Mouse (Mus musculus) small intestine, adult 2 months (tissue): Measurements from ENCODE around the gene Noct. TPM values are rescaled to one million over a fixed set of nuclear protein-coding genes. Genes with fewer than 3 reads are reported as not detected.

ENCODE experiments used
- H3K27ac ChIP-seq: fragments of 200-500 bp; 2 replicates; pipeline ENCODE4 v1.5.1; 2012; ENCODE audit warnings: low read depth, low read length, control low read depth, inconsistent platforms; ENCODE audit not compliant: insufficient read depth
- H3K27me3 ChIP-seq: fragments of 200-500 bp; 2 replicates; pipeline ENCODE4 v1.6.1; 2012; ENCODE audit warnings: mild to moderate bottlenecking, moderate library complexity, low read length, inconsistent platforms; ENCODE audit not compliant: control insufficient read depth, insufficient read depth
- H3K36me3 ChIP-seq: fragments of 200-500 bp; 2 replicates; pipeline ENCODE4 v1.6.1; 2012; ENCODE audit warnings: mild to moderate bottlenecking, low read length, control low read depth, inconsistent platforms; ENCODE audit not compliant: control insufficient read depth, insufficient read depth
- H3K4me1 ChIP-seq: fragments of 200-500 bp; 2 replicates; pipeline ENCODE4 v1.6.1; 2012; ENCODE audit warnings: low read length, inconsistent platforms, mixed read lengths; ENCODE audit not compliant: control insufficient read depth, insufficient read depth, insufficient read length
- H3K4me3 ChIP-seq: fragments of 200-500 bp; 2 replicates; pipeline ENCODE4 v1.5.1; 2012; ENCODE audit warnings: low read depth, mild to moderate bottlenecking, control low read depth, inconsistent platforms, low read length, moderate library complexity
- CTCF ChIP-seq: fragments of 200-500 bp; IDR thresholded peaks from 2 replicates; pipeline ENCODE4 v1.5.1; 2012; ENCODE audit warnings: low read depth, mild to moderate bottlenecking, control low read depth, inconsistent platforms, low read length, moderate library complexity, mixed read lengths; ENCODE audit not compliant: insufficient replicate concordance, insufficient read length; ENCODE audit errors: extremely low read depth
- POLR2A ChIP-seq: fragments of 200-500 bp; IDR thresholded peaks from 2 replicates; pipeline ENCODE4 v1.6.1; 2012; ENCODE audit warnings: low read depth, mild to moderate bottlenecking, control low read depth, inconsistent platforms, low read length, moderate library complexity
- WGBS: fragments of 180-500 bp; shearing (Covaris S2); methylation state at CpG from one replicate; pipeline ENCODE4 v1.1.7; 2018; 5-methylcytosine and 5-hydroxymethylcytosine counted together
- polyA plus RNA-seq: library from polyadenylated mRNA; depleted of rRNA; stranded (reverse); fragments of >200 nt; gene quantifications from 2 replicates; pipeline ENCODE4 v1.2.3, GENCODE M21; 2012; rRNA removed

Gene Noct
- polyA plus RNA-seq, 1 experiment, result 56.2 TPM

DNA sequence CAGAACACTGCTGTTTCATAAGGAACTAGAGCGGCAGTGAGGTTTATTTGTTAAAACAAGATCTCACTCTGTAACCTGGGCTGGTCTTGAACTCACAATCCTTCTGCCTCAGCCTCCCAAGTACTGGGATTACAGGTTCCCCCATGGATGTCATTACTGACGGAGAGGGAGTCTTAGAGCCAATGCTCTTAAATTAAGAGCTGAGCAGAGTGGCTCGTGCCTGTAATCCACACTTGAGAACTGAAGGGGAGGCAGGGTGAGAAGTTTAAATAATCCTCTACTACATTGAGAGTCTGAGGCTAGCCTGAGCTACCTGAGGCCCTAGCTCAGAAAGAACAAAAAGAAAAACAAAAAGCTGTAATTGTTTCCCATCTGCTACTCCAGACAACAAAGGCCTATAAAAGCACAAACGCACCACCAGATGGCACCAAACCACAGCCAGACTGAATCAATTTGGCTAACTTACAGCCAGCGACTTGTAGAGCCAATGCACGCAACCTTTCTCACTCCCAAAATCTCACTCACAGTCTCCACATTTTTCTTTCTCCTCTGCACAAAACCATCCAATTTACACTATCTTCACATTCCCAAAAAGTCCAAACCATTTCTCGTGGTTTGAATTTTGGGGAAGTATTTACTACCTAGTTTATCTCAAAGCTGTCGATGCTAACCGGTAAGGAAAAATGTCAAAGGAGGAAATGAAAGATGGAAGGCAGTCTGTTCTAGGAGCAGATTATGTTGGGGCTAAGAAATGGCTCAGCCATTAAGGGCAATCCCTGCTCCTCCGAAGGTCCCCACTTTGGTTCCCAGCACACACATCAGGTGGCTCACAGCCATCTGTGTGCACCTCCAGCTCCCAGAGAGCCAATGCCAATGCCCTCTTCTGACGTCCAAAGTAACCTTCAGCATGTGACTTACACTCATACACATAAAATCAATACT, 64.9 kb downstream of the Noct start:
- Histone ChIP-seq H3K27ac (no peak overlapping the region), H3K4me3 (no peak overlapping the region), H3K4me1 (no peaks in the 10 kb centered on the region), H3K36me3 (peaks cover 8% of the 10 kb centered on the region; the same call in 1 of the 2 replicates), H3K27me3 (no peaks in the 10 kb centered on the region)
- 46% methylated on average over 11 of the region's 11 CpGs for WGBS
- TF ChIP-seq POLR2A, result no peak
- TF ChIP-seq CTCF, result peak; percentile 57; the same call in 1 of the 2 replicates

DNA sequence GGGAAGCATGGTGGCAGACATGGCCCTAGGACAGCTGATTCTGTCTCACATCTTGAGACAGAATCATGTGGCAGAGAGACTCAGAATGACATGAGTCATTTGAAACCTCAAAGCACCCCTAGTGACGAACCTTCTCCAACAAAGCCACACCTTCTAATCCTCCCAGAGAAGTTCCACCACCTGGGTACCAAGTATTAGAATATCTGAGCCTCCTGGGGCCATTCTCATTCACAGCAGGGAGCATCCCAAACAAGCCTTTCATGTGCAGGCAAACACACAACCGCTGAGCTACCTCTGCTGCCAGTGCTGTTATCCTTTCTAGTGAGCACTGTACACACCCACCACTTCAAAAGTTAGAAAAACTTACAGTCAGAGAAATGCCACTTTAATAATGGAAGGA, 70.0 kb downstream of the Noct start:
- no peaks in the 10 kb centered on the region for H3K4me1 ChIP-seq
- H3K27ac ChIP-seq, result no peak overlapping the region
- TF ChIP-seq POLR2A (no peak), CTCF (no peak)
- H3K4me3 ChIP-seq, result no peak overlapping the region
- H3K27me3 ChIP-seq, result no peaks in the 10 kb centered on the region
- H3K36me3 ChIP-seq, result peaks cover 4% of the 10 kb centered on the region; the same call in 1 of the 2 replicates
- 69% methylated on average over 2 of the region's 2 CpGs for WGBS

DNA sequence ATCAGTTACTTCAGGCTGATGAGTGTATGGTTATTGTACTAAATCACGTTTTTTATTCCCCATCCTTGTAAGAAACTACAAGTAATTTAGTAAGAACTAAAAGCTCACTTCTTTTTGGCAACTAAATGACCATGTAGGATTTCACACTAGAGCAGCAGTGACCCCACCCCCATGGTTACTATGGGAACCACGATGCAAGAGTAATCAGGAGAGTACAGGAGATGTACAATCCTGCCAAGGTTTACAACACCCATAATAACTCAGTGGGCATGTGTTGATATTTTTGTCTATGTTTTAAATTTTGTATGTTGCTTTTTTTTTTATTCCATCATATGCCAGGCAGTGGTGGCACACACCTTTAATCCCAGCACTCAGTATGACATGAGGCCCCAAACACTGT, 71.0 kb downstream of the Noct start:
- WGBS, result 58% methylated on average over 2 of the region's 2 CpGs
- no peak for TF ChIP-seq CTCF
- no peak for TF ChIP-seq POLR2A

DNA sequence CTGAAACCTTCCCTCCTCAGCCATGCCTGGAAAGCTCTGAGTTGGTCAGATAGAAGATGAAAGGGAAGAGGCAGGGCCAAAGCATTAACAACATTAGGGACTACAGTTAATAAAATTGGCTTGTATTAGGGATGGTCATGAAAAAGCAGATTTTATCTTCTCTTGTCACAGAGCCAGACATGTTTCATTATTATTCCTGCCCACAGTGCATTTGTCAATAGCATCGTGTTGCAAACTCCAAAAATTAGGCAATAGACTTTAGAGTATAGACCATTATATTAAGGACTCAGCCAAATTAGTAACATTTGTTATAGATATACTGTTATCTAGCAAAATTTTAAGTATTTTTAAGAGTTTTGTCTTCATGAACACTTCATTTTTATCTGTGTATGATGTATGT, 72.5 kb downstream of the Noct start:
- 62% methylated on average over 1 of the region's 1 CpGs for whole genome bisulfite sequencing
- Histone ChIP-seq H3K27me3 (no peaks in the 10 kb centered on the region), H3K4me3 (no peak overlapping the region), H3K36me3 (peaks cover 7% of the 10 kb centered on the region; the same call in 1 of the 2 replicates), H3K27ac (no peak overlapping the region), H3K4me1 (no peaks in the 10 kb centered on the region)
- TF ChIP-seq CTCF (no peak), POLR2A (no peak)

More for the DNA sequence above, 71.0 kb downstream of the Noct start:
- Histone ChIP-seq H3K4me1 (no peaks in the 10 kb centered on the region), H3K27ac (no peak overlapping the region), H3K4me3 (no peak overlapping the region), H3K27me3 (no peaks in the 10 kb centered on the region), H3K36me3 (peaks cover 6% of the 10 kb centered on the region; the same call in 1 of the 2 replicates)

Other genes starting within 250 kb of the Noct start
- 10.6 and 21.2 TPM in 2 replicates for gene Elf2, start 116.2 kb downstream of the Noct start, polyA plus RNA-seq
- 0.37 TPM in 1 of 2 replicates, not detected in the other for gene Mgarp, start 172.3 kb downstream of the Noct start, polyA plus RNA-seq
- gene Ndufc1, start 184.5 kb downstream of the Noct start, polyA plus RNA-seq, result 81.3 and 208 TPM in 2 replicates
- 0.37 and 0.77 TPM in 2 replicates for gene Naa15, start 190.7 kb downstream of the Noct start, polyA plus RNA-seq